Mouse (Mus musculus): ENCODE measurements at regions not wholly inside any gene's neighbourhood (a gene's known extent, or its start where the extent isn't known, plus 50 kb on each side); places are given as distances from the start of the nearest gene placed in this dataset.

DNA sequence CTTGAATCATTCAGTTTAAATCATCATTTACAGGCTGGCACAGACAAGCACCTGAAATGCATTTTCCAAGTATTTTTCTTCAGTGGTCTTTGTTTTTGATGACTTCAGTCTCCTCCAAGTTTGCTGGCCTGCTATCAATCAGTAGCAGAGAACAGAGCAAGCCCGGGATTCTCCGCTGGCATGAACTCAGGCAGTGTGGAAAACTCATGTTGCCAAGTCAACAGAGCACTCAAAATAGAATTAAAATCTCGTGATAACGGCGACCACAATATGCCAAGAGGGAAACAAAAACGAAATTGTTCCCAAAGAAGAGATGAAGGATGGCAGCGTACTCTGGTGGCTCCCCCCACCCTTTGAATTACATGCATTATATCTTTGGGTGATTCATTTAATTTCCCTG lies 190.9 kb upstream of the Fat4 start:
- TF ChIP-seq CTCF (IDR thresholded peaks at IDR 0.05; ENCODE audit: control insufficient read depth, insufficient read depth, low read length) (no peak), POLR2A (IDR thresholded peaks at IDR 0.05; ENCODE audit: borderline replicate concordance, control insufficient read depth, low read depth, low read length) (no peak)
